Mouse (Mus musculus) myocyte (in vitro differentiated cells): ENCODE results near the gene S1pr3.

Experiments used
- POLR2A ChIP-seq: IDR thresholded peaks from one replicate; pipeline ENCODE4 v1.6.1; 2011; ENCODE audit warnings: low read depth, mild to moderate bottlenecking, control low read depth, moderate library complexity; ENCODE audit not compliant: insufficient read length
- USF1 ChIP-seq: IDR thresholded peaks from one replicate; pipeline ENCODE4 v1.6.1; 2011; ENCODE audit warnings: low read depth, mild to moderate bottlenecking, control low read depth, moderate library complexity

- TF ChIP-seq POLR2A (no peak), USF1 (no peak)
Measured at GRCm38 (mm10) chr13:51397861-51398260, 10.6 kb upstream of the S1pr3 start.
